Mouse (Mus musculus) bone marrow, adult 2 months (tissue): Measurements from ENCODE around the gene Trp53i11.

Experiments
- CTCF ChIP-seq: fragments of 200-500 bp; IDR thresholded peaks from 2 replicates; pipeline ENCODE4 v1.5.1; 2011; ENCODE audit warnings: low read length, control low read depth; ENCODE audit not compliant: control insufficient read depth, insufficient read depth
- POLR2A ChIP-seq: fragments of 200-500 bp; IDR thresholded peaks from 2 replicates; pipeline ENCODE4 v1.6.1; 2011; ENCODE audit warnings: low read depth, mild to moderate bottlenecking, control low read depth, low read length, borderline replicate concordance; ENCODE audit not compliant: control insufficient read depth

- TF ChIP-seq CTCF (peak; percentile 47; the same call in 1 of the 2 replicates), POLR2A (peak; percentile 63; the same call in 1 of the 2 replicates)
Measured at GRCm38 (mm10) chr2:93187323-93187996, at the start of gene Trp53i11.
